Mouse (Mus musculus): ENCODE results near the gene Ripor1. TPM values are rescaled to one million over a fixed set of nuclear protein-coding genes. Genes with fewer than 3 reads are reported as not detected.

Gene Ripor1
- polyA plus RNA-seq, 1 experiment from 2014 or later, result 30.6 TPM

- DNase-seq (ENCODE audit: low spot score) (no peak), ATAC-seq (ENCODE audit: low FRiP score) (no peak)
- Histone ChIP-seq H3K9me3 (ENCODE audit: control insufficient read depth, low read length) (no peaks in the 10 kb centered on the region), H3K27me3 (ENCODE audit: control insufficient read depth, insufficient read depth, low read length) (no peaks in the 10 kb centered on the region), H3K9ac (no peak overlapping the region), H3K4me3 (replicated peaks; ENCODE audit: low read length) (no peak overlapping the region), H3K27ac (no peak overlapping the region), H3K4me2 (replicated peaks) (no peak overlapping the region), H3K4me1 (replicated peaks; ENCODE audit: control insufficient read depth, insufficient read depth, low read length) (no peaks in the 10 kb centered on the region), H3K36me3 (replicated peaks; ENCODE audit: control insufficient read depth, insufficient read depth) (peaks cover 10% of the 10 kb centered on the region)
Measured at GRCm38 (mm10) chr8:105657641-105658040, 52.6 kb downstream of the Ripor1 start.

- 80% methylated on average over 3 of the region's 3 CpGs for WGBS
- Histone ChIP-seq H3K36me3 (replicated peaks; ENCODE audit: control insufficient read depth, insufficient read depth) (peaks cover 24% of the 10 kb centered on the region), H3K4me1 (replicated peaks; ENCODE audit: control insufficient read depth, insufficient read depth, low read length) (no peaks in the 10 kb centered on the region), H3K27me3 (ENCODE audit: control insufficient read depth, insufficient read depth, low read length) (no peaks in the 10 kb centered on the region), H3K4me2 (replicated peaks) (no peak overlapping the region), H3K27ac (no peak overlapping the region), H3K9ac (no peak overlapping the region), H3K9me3 (ENCODE audit: control insufficient read depth, low read length) (no peaks in the 10 kb centered on the region), H3K4me3 (replicated peaks; ENCODE audit: low read length) (no peak overlapping the region)
- no peak for DNase-seq (ENCODE audit: low spot score)
- ATAC-seq (ENCODE audit: low FRiP score), result no peak
Measured at GRCm38 (mm10) chr8:105661167-105661566, 56.1 kb downstream of the Ripor1 start.

MicroRNA genes within 50 kb of the gene (microRNA counts, 519-probe panel; counts per million panel counts)
- not detected for microRNA mmu-miR-1966

Small RNA genes lying within 50 kb of the gene (microRNA-seq; reads per million reads assigned to microRNA genes)
- gene Mir1966, result not detected

Other genes starting within 250 kb of the Ripor1 start
- gene Plekhg4, start 232.0 kb upstream of the Ripor1 start, polyA plus RNA-seq (2014; fragmentation: Nextera tagmentation; extraction: Ambion mirVana), result 1.8 and 2.6 TPM in 2 replicates
- 0.10 TPM in 1 of 2 replicates, not detected in the other for gene Kctd19, start 191.8 kb upstream of the Ripor1 start, polyA plus RNA-seq (2014; fragmentation: Nextera tagmentation; extraction: Ambion mirVana)
- gene Lrrc36, start 191.7 kb upstream of the Ripor1 start, polyA plus RNA-seq (2014; fragmentation: Nextera tagmentation; extraction: Ambion mirVana), result 0.44 and 0.78 TPM in 2 replicates
- 204 and 207 TPM in 2 replicates for gene Tppp3, start 133.7 kb upstream of the Ripor1 start, polyA plus RNA-seq (2014; fragmentation: Nextera tagmentation; extraction: Ambion mirVana)
- 32.7 and 33.1 TPM in 2 replicates for gene Zdhhc1, start 108.4 kb upstream of the Ripor1 start, polyA plus RNA-seq (2014; fragmentation: Nextera tagmentation; extraction: Ambion mirVana)
- 6.1 and 7.0 TPM in 2 replicates for gene Hsd11b2, start 86.5 kb upstream of the Ripor1 start, polyA plus RNA-seq (2014; fragmentation: Nextera tagmentation; extraction: Ambion mirVana)
- gene Atp6v0d1, start 39.2 kb upstream of the Ripor1 start, polyA plus RNA-seq (2014; fragmentation: Nextera tagmentation; extraction: Ambion mirVana), result 231 and 245 TPM in 2 replicates
- gene Ctcf, start 31.3 kb downstream of the Ripor1 start, polyA plus RNA-seq (2014; fragmentation: Nextera tagmentation; extraction: Ambion mirVana), result 76.9 and 79.1 TPM in 2 replicates
- 0.84 TPM in 1 of 2 replicates, not detected in the other for gene Agrp, start 32.1 kb downstream of the Ripor1 start, polyA plus RNA-seq (2014; fragmentation: Nextera tagmentation; extraction: Ambion mirVana)
- 22.3 and 24.4 TPM in 2 replicates for gene Carmil2, start 81.0 kb downstream of the Ripor1 start, polyA plus RNA-seq (2014; fragmentation: Nextera tagmentation; extraction: Ambion mirVana)
- 71.3 and 78.1 TPM in 2 replicates for gene Acd, start 95.8 kb downstream of the Ripor1 start, polyA plus RNA-seq (2014; fragmentation: Nextera tagmentation; extraction: Ambion mirVana)
- 53.7 and 56.2 TPM in 2 replicates for gene Pard6a, start 95.9 kb downstream of the Ripor1 start, polyA plus RNA-seq (2014; fragmentation: Nextera tagmentation; extraction: Ambion mirVana)
- gene 4933405L10Rik, start 102.4 kb downstream of the Ripor1 start, polyA plus RNA-seq (2014; fragmentation: Nextera tagmentation; extraction: Ambion mirVana), result 0.22 and 0.27 TPM in 2 replicates
- gene Enkd1, start 103.0 kb downstream of the Ripor1 start, polyA plus RNA-seq (2014; fragmentation: Nextera tagmentation; extraction: Ambion mirVana), result 11.6 and 13.4 TPM in 2 replicates
- gene Gfod2, start 153.4 kb downstream of the Ripor1 start, polyA plus RNA-seq (2014; fragmentation: Nextera tagmentation; extraction: Ambion mirVana), result 62.7 and 71.7 TPM in 2 replicates
- 9.1 and 10.4 TPM in 2 replicates for gene Ranbp10, start 222.1 kb downstream of the Ripor1 start, polyA plus RNA-seq (2014; fragmentation: Nextera tagmentation; extraction: Ambion mirVana)
- gene Tsnaxip1, start 222.5 kb downstream of the Ripor1 start, polyA plus RNA-seq (2014; fragmentation: Nextera tagmentation; extraction: Ambion mirVana), result 0.64 and 1.4 TPM in 2 replicates
- gene Cenpt, start 248.0 kb downstream of the Ripor1 start, polyA plus RNA-seq (2014; fragmentation: Nextera tagmentation; extraction: Ambion mirVana), result 46.3 and 51.7 TPM in 2 replicates
- gene Thap11, start 249.9 kb downstream of the Ripor1 start, polyA plus RNA-seq (2014; fragmentation: Nextera tagmentation; extraction: Ambion mirVana), result 46.2 and 51.2 TPM in 2 replicates